Mouse (Mus musculus): ENCODE results near the gene Nlrp9c.
"Not testable (repeated sequence)": the region's sequence is repeated elsewhere in the genome, so short reads cannot be mapped to it uniquely, and the experiment has no call there.

DNA sequence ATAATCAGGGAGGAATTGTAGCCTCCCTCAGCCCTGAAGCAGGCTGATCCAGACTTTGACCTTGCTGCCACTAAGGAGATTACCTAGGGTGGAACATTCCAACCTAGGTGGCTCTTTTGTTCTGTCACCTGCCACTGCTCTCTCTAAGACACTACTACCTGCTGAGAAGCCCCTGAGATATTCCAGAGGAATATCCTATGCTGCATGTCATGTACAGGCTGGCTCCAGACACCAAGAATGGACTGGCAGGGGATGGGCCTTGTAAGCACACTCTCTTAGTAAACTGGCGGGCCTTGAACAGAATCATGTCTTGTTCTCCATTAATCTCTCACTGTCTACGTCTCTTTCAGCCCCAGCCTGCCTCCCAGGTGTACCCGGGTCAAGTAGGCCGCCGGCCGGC, 11.7 kb downstream of the Nlrp9c start:
- TF ChIP-seq CTCF (IDR thresholded peaks at IDR 0.05; ENCODE audit: low read depth); EP300 (optimal IDR thresholded peaks at IDR 0.05): not testable (repeated sequence)
